Mouse (Mus musculus): ENCODE data around the gene Fam129a.

Fam129a gene

DNA sequence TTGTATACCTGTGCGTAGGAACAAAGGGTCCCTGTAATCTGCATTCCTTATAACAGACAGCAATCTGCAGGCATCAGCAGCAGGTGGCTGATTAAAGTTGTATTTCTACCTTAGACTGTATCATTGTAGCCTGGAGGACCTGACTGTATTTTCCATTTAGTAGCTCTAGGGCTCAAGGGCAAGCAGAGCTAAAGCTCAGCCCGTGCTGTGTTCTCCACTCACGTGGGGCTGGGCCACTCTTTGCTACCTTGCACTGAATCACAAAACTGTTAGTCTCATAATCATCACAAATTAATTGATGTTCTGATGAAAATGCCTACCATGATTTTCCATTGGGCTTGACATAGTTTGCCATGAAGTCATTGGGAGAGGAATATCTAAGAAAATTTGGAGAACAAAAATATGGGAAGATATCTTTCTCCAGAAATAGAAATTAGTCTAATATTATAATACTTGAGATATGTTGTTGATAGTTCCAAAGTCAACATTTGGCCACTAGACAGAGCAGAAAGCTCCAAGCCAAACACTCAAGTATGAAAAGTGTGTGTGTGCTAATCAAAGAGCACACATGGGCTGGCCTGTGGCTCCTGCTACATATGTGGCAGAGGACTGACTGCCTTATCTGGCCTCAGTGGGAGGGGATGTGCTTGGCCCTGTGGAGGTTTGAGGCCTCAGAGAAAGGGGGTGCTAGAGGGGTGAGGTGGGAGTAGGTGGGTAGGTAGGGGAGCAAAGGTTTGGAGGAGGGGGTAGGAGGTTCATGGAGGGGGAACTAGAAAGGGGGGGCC, 53.6 kb downstream of the Fam129a start:
- DNase-seq (ENCODE audit: low read depth, low spot score), result no peak

DNA sequence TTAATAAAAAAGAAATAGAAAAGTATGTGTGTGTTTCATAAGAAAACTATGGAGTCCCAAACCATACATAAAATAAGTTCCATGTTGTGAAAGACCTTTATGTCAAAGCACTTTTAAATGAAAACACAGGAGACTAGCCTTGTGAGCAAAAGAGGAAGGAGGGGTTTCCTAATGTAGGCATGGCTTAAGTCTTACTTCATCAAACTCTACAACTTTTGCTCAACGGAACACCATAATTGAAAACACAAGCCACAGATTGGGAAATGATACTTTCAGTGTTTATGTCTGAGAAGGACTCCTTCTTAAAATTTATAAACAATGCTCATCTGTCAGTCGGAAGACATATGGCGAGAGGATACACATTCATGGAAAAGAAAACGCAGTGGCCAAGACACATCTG, 54.3 kb downstream of the Fam129a start:
- DNase-seq (ENCODE audit: low read depth, low spot score), result no peak

DNA sequence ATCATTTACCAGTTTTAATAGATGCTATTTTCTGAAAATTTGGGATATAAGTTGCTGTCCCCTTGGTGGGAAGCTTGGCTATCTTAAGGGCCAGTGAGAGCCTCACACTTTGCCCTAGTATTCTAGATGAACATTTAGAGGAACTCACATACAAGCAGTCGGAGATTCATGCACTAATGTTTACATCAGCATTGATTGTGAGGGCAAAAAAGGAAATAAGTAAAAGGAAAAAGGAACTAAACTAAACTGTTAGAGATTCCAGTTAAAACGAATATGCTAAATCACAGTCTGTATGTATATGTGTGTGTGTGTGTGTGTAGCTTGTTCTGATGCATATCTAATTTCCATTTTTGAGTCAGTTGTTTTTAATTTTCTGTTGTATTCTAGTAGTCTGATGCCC, 54.7 kb downstream of the Fam129a start:
- DNase-seq (ENCODE audit: low read depth, low spot score), result no peak

DNA sequence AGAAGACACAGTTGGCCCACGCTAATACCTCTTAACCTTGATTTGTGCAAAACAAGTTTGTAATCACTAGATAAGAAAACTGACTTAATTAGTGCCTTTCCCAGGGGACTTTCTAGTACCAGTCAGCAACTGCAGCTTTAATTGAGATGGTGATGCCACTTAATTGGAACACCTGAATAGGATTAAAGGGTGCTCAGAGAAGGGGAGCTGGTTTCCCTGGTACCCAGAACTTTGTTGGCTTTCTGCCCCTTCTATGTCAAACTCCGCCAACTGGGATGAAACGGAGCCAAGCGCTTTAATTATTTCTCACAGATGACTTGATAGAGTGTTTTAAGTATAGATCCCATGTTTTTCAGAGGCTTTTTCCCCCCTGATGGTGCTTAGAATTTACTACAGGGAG, 55.6 kb downstream of the Fam129a start:
- DNase-seq (ENCODE audit: low read depth, low spot score), result no peak

DNA sequence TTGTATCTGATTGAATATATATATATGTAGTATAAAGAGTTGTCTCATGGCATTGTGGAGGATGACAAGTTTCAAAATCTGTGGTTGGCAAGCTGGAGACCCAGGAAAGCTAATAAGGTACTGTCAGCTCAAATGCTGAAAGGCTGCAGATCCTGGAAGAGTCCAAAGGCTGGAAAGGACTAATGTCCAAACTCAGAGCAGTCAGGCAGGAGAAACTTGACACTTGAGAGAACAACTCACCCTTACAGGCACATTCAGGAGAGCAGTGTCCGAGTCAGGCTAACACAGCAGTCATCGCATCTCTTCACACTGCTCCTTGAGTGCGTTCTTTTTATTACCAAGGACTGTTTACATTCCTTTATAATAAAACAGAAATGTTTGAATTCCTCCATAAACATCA, 56.2 kb downstream of the Fam129a start:
- no peak for DNase-seq (ENCODE audit: low read depth, low spot score)

DNA sequence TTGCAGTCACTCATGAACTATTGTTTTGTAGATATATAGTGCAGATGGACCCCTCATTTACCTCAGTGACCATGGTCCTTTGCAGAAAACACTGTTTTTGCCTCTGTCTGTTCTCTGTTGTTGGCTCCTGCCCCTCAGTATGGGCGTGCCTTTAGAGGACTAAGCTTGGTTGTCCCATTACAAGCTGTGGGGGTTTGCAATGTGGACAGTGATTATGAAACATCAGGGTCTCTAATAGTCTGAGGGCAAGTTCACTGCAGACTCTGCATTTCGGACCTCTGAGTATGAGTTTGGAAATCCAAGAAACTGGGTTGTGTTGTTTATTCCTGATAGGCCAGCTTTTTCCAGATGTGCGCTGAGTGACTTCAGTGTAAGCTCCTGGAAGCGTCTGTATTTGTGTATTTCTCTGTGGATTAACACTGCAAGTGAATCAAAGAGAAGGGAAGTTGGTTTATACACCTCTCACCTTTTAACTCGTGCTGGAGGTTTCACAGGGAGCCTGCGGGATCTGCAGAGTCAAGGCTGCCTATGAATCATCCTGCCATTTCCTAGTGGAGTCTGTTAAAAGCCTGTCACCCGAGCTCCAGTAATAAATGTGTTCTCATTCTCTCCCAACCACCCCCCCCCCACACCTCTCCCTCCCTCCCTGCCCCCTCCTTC, 58.7 kb downstream of the Fam129a start:
- no peak for DNase-seq (ENCODE audit: low read depth, low spot score)

DNA sequence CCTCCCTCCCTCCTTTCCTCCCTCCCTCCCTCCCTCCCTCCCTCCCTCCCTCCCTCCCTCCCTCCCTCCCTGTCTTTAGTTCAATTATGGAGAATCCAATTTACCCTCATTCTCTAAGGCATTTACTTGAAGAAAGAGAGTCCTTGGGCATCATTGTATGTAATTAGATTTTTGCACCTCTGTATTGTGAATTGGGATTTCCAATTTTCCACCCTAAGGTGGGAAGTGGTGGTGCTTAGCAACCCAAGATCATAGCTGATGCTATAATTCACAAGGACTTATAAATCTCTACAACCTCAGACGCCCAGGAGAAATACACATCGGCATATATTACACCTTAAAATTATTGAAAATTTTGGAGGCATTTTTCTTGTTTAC, 59.3 kb downstream of the Fam129a start:
- DNase-seq (ENCODE audit: low read depth, low spot score), result no peak

DNA sequence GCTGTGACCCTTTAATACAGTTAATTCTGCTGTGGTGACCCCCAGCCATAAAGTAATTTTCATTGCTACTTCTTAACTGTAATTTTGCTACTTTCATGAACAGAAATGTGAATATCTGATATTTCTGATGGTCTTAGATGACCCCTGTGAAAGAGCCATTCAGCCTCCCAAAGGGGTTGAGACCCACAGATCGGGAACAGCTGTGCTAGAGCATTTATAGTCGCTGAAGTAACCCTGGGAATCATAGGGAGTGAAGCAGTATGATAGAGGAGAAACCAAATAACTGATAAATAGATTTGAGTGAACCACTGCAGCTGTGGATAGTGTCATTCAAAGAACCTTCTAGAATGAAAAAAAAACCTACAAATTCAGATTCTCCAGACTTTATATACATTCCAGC, 60.1 kb downstream of the Fam129a start:
- no peak for DNase-seq (ENCODE audit: low read depth, low spot score)

DNA sequence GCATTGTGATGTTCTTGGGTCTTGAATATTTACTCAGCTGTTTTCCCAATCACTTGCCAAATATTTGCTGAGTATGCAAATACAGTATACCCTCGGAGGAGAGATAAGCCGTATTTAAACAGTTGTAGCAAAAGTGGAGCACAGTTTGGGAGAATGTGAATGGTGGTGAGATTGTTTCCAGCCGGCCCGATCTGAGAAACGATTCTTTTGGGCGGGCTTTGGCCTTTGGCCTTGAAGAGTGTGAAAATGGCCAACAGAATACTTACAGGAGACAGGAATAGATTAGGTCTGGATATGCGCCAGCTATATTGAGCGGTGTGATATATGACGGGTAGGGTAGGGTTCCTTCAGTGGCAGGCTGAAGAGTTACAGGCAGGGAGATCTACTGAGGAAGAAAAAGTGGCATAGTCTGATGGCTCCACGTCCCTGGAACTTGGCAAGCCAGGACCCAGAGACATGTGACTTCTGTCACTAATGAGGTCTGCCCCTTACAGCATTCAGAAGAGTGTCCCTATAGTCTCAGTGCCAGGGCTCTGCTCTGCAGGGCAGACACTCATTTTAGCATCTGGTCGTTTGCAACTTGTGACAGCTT, 60.8 kb downstream of the Fam129a start:
- DNase-seq (ENCODE audit: low read depth, low spot score), result no peak

DNA sequence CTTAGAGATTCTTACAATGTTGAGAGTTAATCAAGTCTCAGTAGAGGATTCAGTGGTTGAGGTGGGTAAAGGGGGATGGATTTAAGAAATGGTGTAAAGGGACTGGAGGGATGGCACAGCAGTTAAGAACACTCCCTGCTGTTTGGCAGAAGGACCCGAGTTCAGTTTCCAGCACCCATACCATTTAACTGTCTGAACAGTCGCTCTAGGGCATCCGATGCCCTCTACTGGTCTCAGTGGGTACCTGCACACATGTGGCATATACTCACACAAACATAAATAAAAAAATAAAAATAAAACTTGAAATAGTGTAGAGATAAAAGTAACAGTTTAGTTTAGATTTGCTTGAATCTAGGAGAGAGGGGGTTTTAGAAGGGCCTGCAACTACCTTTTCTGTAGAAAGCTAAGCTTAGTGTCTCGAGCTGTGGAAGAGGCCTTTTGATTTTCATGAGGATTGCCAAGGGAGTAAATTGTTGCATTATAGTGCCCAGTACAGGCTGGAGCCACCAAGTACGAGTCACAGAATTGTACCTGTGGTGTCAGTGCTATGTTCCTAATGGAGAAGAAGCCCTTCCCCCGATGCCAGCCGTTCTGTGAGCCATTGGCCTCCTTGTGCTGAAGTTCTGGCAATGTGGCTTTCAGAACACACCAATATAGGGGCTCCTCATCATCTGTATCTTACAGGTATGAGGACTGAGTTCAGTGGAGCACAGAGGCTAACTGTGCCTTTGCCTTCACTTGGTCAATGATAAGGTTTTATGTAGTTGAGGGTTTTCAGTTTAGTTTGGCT, 61.8 kb downstream of the Fam129a start:
- no peak for DNase-seq (ENCODE audit: low read depth, low spot score)

DNA sequence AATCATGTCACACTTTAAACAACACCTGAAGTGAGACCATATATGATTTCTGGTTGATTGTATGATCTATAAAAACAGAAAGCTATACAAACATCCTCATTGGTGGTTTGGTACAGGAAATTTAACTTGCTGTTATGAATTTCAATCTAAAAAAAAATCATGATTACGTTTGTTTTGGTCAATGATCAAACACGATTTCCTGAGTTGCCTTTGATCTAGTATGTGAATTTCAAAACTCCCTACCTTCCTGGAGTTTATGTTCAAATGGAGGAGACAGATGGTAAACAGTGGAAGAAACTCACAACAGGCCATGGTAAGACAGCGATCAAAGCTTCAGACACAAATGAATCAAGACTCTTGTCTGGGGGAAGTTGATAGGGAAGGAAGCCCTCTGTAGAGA, 65.7 kb downstream of the Fam129a start:
- DNase-seq (ENCODE audit: low read depth, low spot score), result no peak

DNA sequence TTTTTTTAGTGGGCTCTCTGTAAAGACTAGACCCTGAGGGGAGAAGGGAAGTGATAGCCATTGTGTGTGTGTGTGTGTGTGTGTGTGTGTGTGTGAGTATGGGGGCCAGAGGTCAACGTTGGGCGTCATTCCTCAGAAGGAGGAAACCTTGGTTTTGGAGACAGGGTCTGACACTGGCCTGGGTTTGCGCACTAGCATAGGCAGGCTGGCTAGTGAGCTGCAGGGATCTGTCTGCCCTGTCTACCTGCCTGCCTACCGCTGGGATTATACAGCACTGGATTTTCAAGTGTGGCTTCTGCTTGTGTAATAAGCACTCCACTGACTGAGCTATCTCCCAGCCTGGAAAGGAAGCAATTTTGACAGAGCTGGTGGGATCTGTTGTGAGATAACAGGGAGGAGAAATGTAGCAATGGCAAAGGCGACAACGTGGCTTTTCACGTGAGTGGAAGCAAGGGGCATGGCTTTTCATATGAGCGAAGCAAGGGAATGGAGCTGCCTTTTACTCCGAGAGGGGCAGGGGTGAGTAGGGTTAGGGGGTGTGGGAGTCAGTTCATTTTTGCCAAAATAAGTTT, 66.5 kb downstream of the Fam129a start:
- no peak for DNase-seq (ENCODE audit: low read depth, low spot score)

DNA sequence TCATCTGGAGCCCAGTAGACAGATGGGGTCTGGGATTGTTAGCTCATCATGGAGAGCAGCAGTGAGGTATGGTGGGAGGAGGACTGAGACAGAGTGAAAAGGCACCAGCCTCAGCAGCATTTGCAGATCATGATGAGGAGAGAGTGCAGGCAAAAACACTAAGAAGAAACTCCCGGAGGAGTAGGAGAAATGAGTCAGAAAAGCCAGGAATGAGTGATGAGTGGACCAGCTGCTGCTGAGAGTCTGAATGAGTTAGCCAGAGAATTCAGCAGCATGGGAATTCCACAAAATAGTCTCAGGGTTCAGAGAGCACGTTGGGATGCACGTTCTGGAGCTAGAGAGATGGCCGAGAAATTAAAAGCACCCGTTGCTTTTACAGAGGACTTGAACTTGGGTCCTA, 67.4 kb downstream of the Fam129a start:
- no peak for DNase-seq (ENCODE audit: low read depth, low spot score)

DNA sequence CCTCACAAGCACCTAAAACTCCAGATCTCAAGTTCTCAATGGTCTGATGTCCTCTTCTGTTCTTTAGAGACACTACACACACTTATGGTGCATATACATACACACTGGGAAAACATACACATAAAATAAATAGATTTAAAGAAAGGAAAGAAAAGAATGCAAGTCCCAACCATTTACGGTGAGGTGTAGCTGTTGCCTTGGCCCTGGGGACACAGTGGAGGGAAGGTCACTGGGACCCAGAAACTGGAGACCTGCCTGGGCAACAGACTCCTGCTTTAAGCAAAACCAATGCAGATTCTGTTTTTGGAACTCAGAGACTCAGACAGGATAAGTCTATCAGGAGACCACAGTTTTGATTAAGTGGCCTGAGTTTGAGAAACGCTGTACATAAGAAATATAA, 67.8 kb downstream of the Fam129a start:
- DNase-seq (ENCODE audit: low read depth, low spot score), result no peak

DNA sequence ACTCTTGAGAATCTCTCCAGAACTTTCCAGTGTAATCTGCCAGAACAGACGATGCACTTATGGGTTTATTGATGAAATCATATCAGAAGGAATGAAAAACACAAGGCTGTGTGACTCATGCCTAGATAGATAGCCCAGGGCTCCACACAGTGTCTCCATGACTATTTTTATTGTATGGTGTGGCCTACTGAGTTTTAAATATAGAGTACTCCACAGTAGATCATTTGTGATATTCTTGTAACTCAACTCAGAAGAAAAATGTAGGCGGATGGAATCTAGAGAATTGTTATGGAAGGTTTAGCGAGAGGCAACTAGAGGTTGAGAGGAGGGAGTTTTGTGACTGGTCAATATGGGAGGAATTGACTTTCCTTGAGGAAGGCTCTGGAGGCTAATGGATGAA, 75.4 kb downstream of the Fam129a start:
- DNase-seq (ENCODE audit: low read depth, low spot score), result no peak

DNA sequence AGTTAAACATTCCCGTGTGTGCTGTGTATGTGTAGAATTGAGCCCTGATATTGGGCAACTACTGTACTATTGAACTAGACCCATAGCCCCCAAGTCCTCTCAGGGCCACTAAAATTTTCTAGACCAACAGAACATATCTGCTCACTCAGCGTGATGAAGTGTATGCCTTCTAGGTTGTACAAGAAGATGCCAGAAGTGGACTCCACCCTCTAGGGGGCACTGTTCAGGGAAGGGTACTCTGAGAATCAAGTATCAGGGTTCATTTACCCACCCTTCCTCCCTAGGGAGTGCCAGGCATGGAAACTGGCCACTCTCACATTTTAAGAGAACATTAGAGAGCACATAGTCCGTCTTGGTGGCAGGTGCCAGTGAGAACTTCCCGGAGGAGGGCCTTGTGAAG, 77.1 kb downstream of the Fam129a start:
- no peak for DNase-seq (ENCODE audit: low read depth, low spot score)

DNA sequence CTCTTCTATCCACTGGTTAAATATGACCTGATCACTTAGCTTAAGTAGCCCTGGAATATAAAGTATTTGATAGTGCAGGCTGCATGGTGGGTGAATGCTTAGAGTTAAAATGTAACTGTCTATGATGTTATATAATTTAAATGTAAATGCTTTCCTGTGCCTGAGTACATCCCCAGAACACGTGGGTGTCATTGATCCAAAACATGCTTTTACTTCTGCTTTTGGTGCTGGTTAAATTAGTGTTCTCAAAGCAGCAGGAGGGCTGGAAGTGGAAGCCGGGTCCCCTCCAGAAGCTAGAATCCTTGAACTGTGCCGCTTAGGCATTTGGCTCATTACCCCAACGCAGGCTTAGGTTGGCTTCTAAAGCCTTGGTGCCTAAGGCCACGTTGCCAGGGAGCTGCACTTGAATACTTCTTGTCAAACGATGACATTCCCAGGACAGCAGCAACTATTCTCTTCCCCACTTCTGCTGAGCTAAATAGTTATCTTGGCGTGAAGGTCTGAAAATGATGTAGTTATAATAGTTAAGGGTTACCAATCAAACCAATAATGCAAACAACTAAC, 86.1 kb downstream of the Fam129a start:
- no peak for DNase-seq (ENCODE audit: low read depth, low spot score)

DNA sequence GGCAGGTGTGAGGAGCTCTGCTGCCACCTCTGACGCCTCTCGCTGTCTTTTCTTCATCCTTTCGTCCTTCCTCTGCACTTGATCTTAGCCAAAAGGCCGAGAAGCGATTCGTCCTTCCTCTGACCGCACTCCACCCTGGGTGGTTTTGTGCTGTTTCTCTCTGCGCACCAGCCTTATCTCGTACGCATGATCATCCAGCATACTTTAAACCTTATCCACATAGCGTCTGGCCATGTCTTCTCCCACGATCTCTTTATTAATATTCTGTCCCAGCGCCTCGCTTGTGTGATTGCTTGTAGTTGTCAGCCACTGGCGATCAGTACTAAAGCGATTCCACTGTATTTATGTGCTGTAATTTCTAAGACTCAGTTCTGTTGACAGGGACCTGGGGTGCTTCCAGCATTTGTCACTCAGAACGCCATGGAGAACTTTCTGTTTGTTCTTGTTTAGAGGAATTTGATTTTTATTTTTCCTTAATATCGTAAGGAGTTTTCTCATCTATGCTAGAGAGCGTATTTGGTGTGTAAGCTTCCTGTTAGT, 87.4 kb downstream of the Fam129a start:
- DNase-seq (ENCODE audit: low read depth, low spot score), result no peak

DNA sequence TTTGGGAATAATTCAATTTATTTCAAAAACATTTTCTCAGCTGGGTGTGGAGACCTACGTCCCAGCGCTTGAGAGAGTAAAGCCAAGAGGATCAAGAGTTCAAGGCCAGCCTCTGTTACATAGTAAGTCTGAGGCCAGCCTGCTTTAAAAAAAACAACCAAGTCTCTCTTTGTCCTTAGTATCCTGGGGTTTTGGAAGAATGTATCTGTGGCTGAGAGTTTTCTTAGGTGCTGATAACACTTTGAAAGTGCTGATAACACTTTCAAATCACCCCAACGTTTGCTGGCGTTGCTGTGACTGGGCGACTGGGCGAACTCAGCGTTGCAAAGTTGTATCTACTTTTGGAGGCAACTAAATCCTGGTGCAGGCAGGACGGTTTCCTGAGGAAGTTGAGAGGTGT, 88.7 kb downstream of the Fam129a start:
- DNase-seq (ENCODE audit: low read depth, low spot score), result no peak

DNA sequence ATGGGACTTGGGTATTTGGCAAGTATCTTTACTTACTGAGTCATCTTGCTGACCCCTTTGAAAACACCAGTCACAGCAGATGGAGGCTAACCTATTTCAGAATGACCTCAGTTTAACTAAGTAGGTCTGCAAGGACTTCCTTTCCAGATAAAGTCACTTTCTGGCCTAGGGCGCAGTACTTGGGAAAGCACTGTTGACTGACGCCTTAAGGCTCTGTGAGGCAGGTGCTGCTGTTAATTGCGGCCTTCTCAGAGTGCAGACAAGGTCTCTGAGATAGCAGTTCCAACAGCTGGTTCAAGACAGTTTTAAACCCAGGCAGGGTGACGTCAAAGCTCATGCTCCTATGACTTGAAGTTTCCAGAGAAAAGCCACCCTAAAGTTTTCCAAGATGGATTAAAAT, 89.3 kb downstream of the Fam129a start:
- no peak for DNase-seq (ENCODE audit: low read depth, low spot score)

DNA sequence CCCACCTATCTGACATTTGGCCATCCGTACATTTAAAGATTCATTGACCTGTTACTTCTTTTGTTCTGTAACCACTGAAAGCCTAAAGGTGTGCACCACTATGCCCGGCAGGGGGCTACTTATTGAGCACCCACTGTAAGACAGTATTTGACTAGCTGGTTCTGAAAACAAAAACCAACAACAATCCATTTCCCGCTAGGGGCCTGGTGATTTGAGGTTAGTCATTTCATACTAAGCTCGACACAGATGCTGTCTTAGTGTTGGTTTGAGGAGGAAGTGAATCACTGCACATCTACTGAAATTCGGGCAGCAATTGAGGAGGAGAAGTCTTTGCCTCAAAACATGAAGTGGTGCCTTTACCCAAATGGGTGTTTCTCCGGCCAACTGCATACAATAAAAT, 89.9 kb downstream of the Fam129a start:
- DNase-seq (ENCODE audit: low read depth, low spot score), result no peak

Measured in retina, postnatal 7 days (tissue).